Comparison of ENCODE assay signal across 21 mouse cellular contexts in genomic region chr1:80362946-80363345, GRCm38 (mm10). TPM values are rescaled to one million over a fixed set of nuclear protein-coding genes. Genes with fewer than 3 reads are reported as not detected.
DNase-seq lines count a peak whose midpoint lies in the region.
"Had no signal": no experiment of that assay in that cellular context is flagged by ENCODE, and none has a peak within 500 bp of the region (broad histone marks: within the 10 kb centered on the region; RNA-seq: fewer than 3 reads in every experiment).

No protein-coding gene starts in this region.

- peak; percentile 21 for DNase-seq in adrenal gland, adult 2 months
- DNase-seq in adrenal gland, postnatal 10 days: no peak
- DNase-seq in cerebellum, adult 18-20 months: peak; percentile 60 to 64
- DNase-seq in cerebellum, postnatal 25 days: peak; percentile 49 to 53
- no peak for DNase-seq in midbrain, embryonic 10.5 days (ENCODE audit: low spot score)
- DNase-seq in kidney, postnatal 36 days: no peak
- no peak for DNase-seq in kidney, postnatal 14 days
- DNase-seq: heart, postnatal 4 days; kidney, adult 8-10 months; kidney, postnatal 10 days; liver, embryonic 13.5 days; lung, adult 2 months; lung, postnatal 14 days; thymus, postnatal 14 days had no signal

- no peaks in the 10 kb centered on the region for H3K36me3 ChIP-seq in midbrain, embryonic 10.5 days
- H3K36me3 ChIP-seq: forebrain, embryonic 12.5 days; heart, embryonic 15.5 days; intestine, embryonic 15.5 days; liver, embryonic 13.5 days; neural tube, embryonic 13.5 days had no signal

- no peaks in the 10 kb centered on the region for H3K4me1 ChIP-seq in midbrain, embryonic 10.5 days
- H3K4me1 ChIP-seq: forebrain, embryonic 12.5 days; heart, embryonic 15.5 days; intestine, embryonic 15.5 days; liver, embryonic 13.5 days; neural tube, embryonic 13.5 days had no signal

- no peak overlapping the region for H3K4me3 ChIP-seq in midbrain, embryonic 10.5 days
- H3K4me3 ChIP-seq: forebrain, embryonic 12.5 days; heart, embryonic 15.5 days; intestine, embryonic 15.5 days; left cerebral cortex, adult 2 months; liver, embryonic 13.5 days; megakaryocyte, embryonic 14.5 days; myocyte; neural tube, embryonic 13.5 days had no signal

- no peaks in the 10 kb centered on the region for H3K9me3 ChIP-seq in midbrain, embryonic 10.5 days (replicated peaks)
- H3K9me3 ChIP-seq: forebrain, embryonic 12.5 days; heart, embryonic 15.5 days; intestine, embryonic 15.5 days; liver, embryonic 13.5 days; megakaryocyte, embryonic 14.5 days; neural tube, embryonic 13.5 days had no signal

- H3K27me3 ChIP-seq in midbrain, embryonic 10.5 days (ENCODE audit: low read depth, poor library complexity, severe bottlenecking): no peaks in the 10 kb centered on the region
- H3K27me3 ChIP-seq: forebrain, embryonic 12.5 days; heart, embryonic 15.5 days; intestine, embryonic 15.5 days; liver, embryonic 13.5 days; megakaryocyte, embryonic 14.5 days; neural tube, embryonic 13.5 days had no signal

- no peak overlapping the region for H3K27ac ChIP-seq in midbrain, embryonic 10.5 days (replicated peaks)
- H3K27ac ChIP-seq: forebrain, embryonic 12.5 days; heart, embryonic 15.5 days; intestine, embryonic 15.5 days; left cerebral cortex, adult 2 months; liver, embryonic 13.5 days; neural tube, embryonic 13.5 days had no signal

- 86% methylated on average over 2 of the region's 2 CpGs for WGBS in midbrain, embryonic 10.5 days

RNA-seq across cellular contexts. Expression of gene Cul3, which starts 22.7 kb away (rescaled TPM):
- total RNA-seq in adrenal gland, adult 2 months (2021): 100 to 1,000 TPM; 103 to 167 TPM
- 2.8 and 3.2 TPM in 2 replicates for polyA plus RNA-seq in adrenal gland, adult 2 months (2012; rRNA removed)
- 100 to 1,000 TPM; 114 to 118 TPM for total RNA-seq in adrenal gland, postnatal 10 days (2021)
- polyA plus RNA-seq in midbrain, embryonic 10.5 days (2016; fragmentation: Nextera tagmentation; extraction: Ambion mirVana): 27.0 and 28.3 TPM in 2 replicates

Comparison
In these comparisons a context has a peak if more than half of its experiments do, and no peak if none do; other contexts are left out.
1. DNase-seq: peak in adrenal gland, adult 2 months (single experiment), cerebellum, adult 18-20 months (2 of 2) and cerebellum, postnatal 25 days (2 of 2); none in adrenal gland, postnatal 10 days (single experiment), midbrain, embryonic 10.5 days (single experiment), kidney, postnatal 36 days (0 of 2) and kidney, postnatal 14 days (single experiment).